ENCODE assay signal across 22 mouse cellular contexts in genomic region chr7:12985724-12986123, GRCm38 (mm10). TPM values are rescaled to one million over a fixed set of nuclear protein-coding genes. Genes with fewer than 3 reads are reported as not detected.
A peak's percentile ranks its signal among the peaks of the same experiment; 100 is the strongest.
DNase-seq lines count a peak whose midpoint lies in the region; ATAC-seq and TF ChIP-seq lines count a peak whose summit lies in the region.
"Had no signal": no experiment of that assay in that cellular context is flagged by ENCODE, and none has a peak within 500 bp of the region (broad histone marks: within the 10 kb centered on the region; RNA-seq: fewer than 3 reads in every experiment).

No protein-coding gene starts in this region.

- TF ChIP-seq EP300 in liver, postnatal 0 days (IDR thresholded peaks at IDR 0.05; ENCODE audit: low read depth): no peak; the same call in 1 of the 2 replicates

- H3K4me3 ChIP-seq in liver, embryonic 13.5 days (replicated peaks): no peak overlapping the region
- no peak overlapping the region for H3K4me3 ChIP-seq in liver, postnatal 0 days (ENCODE audit: low read depth, low read length)
- H3K4me3 ChIP-seq: embryonic facial prominence, embryonic 12.5 days; forebrain, embryonic 12.5 days; heart, embryonic 13.5 days had no signal

- H3K4me2 ChIP-seq in liver, embryonic 13.5 days: no peak overlapping the region
- H3K4me2 ChIP-seq in liver, postnatal 0 days (ENCODE audit: low read depth, low read length): no peak overlapping the region
- H3K4me2 ChIP-seq: embryonic facial prominence, embryonic 12.5 days; forebrain, embryonic 12.5 days; heart, embryonic 13.5 days had no signal

- H3K9ac ChIP-seq in liver, embryonic 13.5 days: no peak overlapping the region
- no peak overlapping the region for H3K9ac ChIP-seq in liver, postnatal 0 days (replicated peaks)
- H3K9ac ChIP-seq: embryonic facial prominence, embryonic 12.5 days; forebrain, embryonic 12.5 days; forebrain, postnatal 0 days; heart, embryonic 13.5 days had no signal

- peaks cover 53% of the 10 kb centered on the region for H3K4me1 ChIP-seq in liver, embryonic 13.5 days (replicated peaks)
- H3K4me1 ChIP-seq in liver, postnatal 0 days (ENCODE audit: insufficient read depth): peaks cover 4% of the 10 kb centered on the region
- H3K4me1 ChIP-seq: embryonic facial prominence, embryonic 12.5 days; forebrain, embryonic 12.5 days; heart, embryonic 13.5 days had no signal

- peak overlapping the region; percentile 81 for H3K27ac ChIP-seq in liver, embryonic 13.5 days
- H3K27ac ChIP-seq in liver, postnatal 0 days (ENCODE audit: low read depth): no peak overlapping the region
- H3K27ac ChIP-seq: embryonic facial prominence, embryonic 12.5 days; forebrain, embryonic 12.5 days; heart, embryonic 13.5 days had no signal

- no peaks in the 10 kb centered on the region for H3K9me3 ChIP-seq in liver, embryonic 13.5 days (replicated peaks)
- H3K9me3 ChIP-seq in liver, postnatal 0 days (ENCODE audit: low read length): no peaks in the 10 kb centered on the region
- H3K9me3 ChIP-seq: embryonic facial prominence, embryonic 12.5 days; forebrain, embryonic 12.5 days; heart, embryonic 13.5 days had no signal

- peaks cover 10% of the 10 kb centered on the region for H3K36me3 ChIP-seq in liver, embryonic 13.5 days
- no peaks in the 10 kb centered on the region; the same call in 1 of the 2 replicates for H3K36me3 ChIP-seq in liver, postnatal 0 days (replicated peaks; ENCODE audit: insufficient read depth, low read length)

- WGBS in liver, embryonic 13.5 days (ENCODE audit: insufficient replicate concordance): 21% methylated on average over 1 of the region's 1 CpGs
- 62% methylated on average over 1 of the region's 1 CpGs for WGBS in liver, postnatal 0 days (ENCODE audit: insufficient replicate concordance)

- H3K27me3 ChIP-seq in liver, embryonic 13.5 days: no peaks in the 10 kb centered on the region
- H3K27me3 ChIP-seq in liver, postnatal 0 days (ENCODE audit: insufficient read depth, low read length): no peaks in the 10 kb centered on the region
- H3K27me3 ChIP-seq: embryonic facial prominence, embryonic 12.5 days; forebrain, embryonic 12.5 days; heart, embryonic 13.5 days had no signal

- peak; percentile 44 for DNase-seq in c-Kit-negative CD71-positive TER-119-positive erythroid progenitor cells, embryonic 14.5 days (ENCODE audit: low read depth, low spot score)
- DNase-seq in liver (peak; percentile 51), adipocyte (ENCODE audit: low spot score) (no peak)
- peak; percentile 43 for DNase-seq in liver, embryonic 13.5 days
- no peak for DNase-seq in liver, postnatal 0 days
- no peak for DNase-seq in cerebellum, adult 11 months
- no peak for DNase-seq in frontal cortex, postnatal 36 days (ENCODE audit: low spot score in 2 of 2)
- DNase-seq in frontal cortex, postnatal 14 days (ENCODE audit: low spot score in 2 of 2): no peak
- DNase-seq: adrenal gland, postnatal 14 days; cerebellum, adult 11-12 months; cerebellum, adult 9-10 months; cerebellum, postnatal 25 days; forebrain, postnatal 0 days; gastrocnemius, postnatal 36 days; heart, adult 11 months; heart, postnatal 36 days had no signal

- ATAC-seq in liver, embryonic 13.5 days (ENCODE audit: low read depth): peak; percentile 69
- ATAC-seq in liver, postnatal 0 days: peak; percentile 54
- ATAC-seq: forebrain, postnatal 0 days; hindbrain, embryonic 16.5 days had no signal

- TF ChIP-seq CTCF in liver, postnatal 0 days (IDR thresholded peaks at IDR 0.05; ENCODE audit: low read depth): no peak

RNA-seq across cellular contexts. Expression of gene Zfp446, which starts 8.1 kb away (rescaled TPM):
- polyA plus RNA-seq in liver, embryonic 13.5 days (2015; fragmentation: Nextera tagmentation; extraction: Ambion mirVana): 2.9 and 3.6 TPM in 2 replicates
- polyA plus RNA-seq in liver, postnatal 0 days (2015; fragmentation: Nextera tagmentation; extraction: Ambion mirVana): 1.6 and 1.8 TPM in 2 replicates

RNA-seq across cellular contexts. Expression of gene Slc27a5, which starts 12.3 kb away (rescaled TPM):
- 4.5 and 4.9 TPM in 2 replicates for polyA plus RNA-seq in liver, embryonic 13.5 days (2015; fragmentation: Nextera tagmentation; extraction: Ambion mirVana)
- 103 and 122 TPM in 2 replicates for polyA plus RNA-seq in liver, postnatal 0 days (2015; fragmentation: Nextera tagmentation; extraction: Ambion mirVana)
- polyA plus RNA-seq: embryonic facial prominence, embryonic 12.5 days; heart, postnatal 0 days; hindbrain, embryonic 11.5 days had no signal

RNA-seq across cellular contexts. Expression of gene Trim28, which starts 13.2 kb away (rescaled TPM):
- 92.3 and 102 TPM in 2 replicates for polyA plus RNA-seq in liver, embryonic 13.5 days (2015; fragmentation: Nextera tagmentation; extraction: Ambion mirVana)
- polyA plus RNA-seq in liver, postnatal 0 days (2015; fragmentation: Nextera tagmentation; extraction: Ambion mirVana): 56.0 and 59.1 TPM in 2 replicates

RNA-seq across cellular contexts. Expression of gene Zfp324, which starts 20.1 kb away (rescaled TPM):
- polyA plus RNA-seq in liver, embryonic 13.5 days (2015; fragmentation: Nextera tagmentation; extraction: Ambion mirVana): 3.3 and 3.6 TPM in 2 replicates
- 1.5 and 1.9 TPM in 2 replicates for polyA plus RNA-seq in liver, postnatal 0 days (2015; fragmentation: Nextera tagmentation; extraction: Ambion mirVana)

RNA-seq across cellular contexts. Expression of gene Zbtb45, which starts 24.1 kb away (rescaled TPM):
- polyA plus RNA-seq in liver, embryonic 13.5 days (2015; fragmentation: Nextera tagmentation; extraction: Ambion mirVana): 14.4 and 17.3 TPM in 2 replicates
- polyA plus RNA-seq in liver, postnatal 0 days (2015; fragmentation: Nextera tagmentation; extraction: Ambion mirVana): 5.6 and 7.2 TPM in 2 replicates

Comparison
In these comparisons a context has a peak if more than half of its experiments do, and no peak if none do; other contexts are left out.
1. DNase-seq: peak in c-Kit-negative CD71-positive TER-119-positive erythroid progenitor cells, embryonic 14.5 days (single experiment), liver (single experiment) and liver, embryonic 13.5 days (single experiment); none in liver, postnatal 0 days (single experiment), cerebellum, adult 11 months (single experiment), adipocyte (single experiment), frontal cortex, postnatal 36 days (0 of 2) and frontal cortex, postnatal 14 days (0 of 2).
2. RNA of gene Slc27a5, which starts 12.3 kb away (polyA plus RNA-seq): 103 to 122 TPM in liver, postnatal 0 days; 4.5 to 4.9 TPM in liver, embryonic 13.5 days; every median in the first group is over 10 times any median in the second.